ENCODE assay signal across 10 mouse cellular contexts in the genomic region with DNA sequence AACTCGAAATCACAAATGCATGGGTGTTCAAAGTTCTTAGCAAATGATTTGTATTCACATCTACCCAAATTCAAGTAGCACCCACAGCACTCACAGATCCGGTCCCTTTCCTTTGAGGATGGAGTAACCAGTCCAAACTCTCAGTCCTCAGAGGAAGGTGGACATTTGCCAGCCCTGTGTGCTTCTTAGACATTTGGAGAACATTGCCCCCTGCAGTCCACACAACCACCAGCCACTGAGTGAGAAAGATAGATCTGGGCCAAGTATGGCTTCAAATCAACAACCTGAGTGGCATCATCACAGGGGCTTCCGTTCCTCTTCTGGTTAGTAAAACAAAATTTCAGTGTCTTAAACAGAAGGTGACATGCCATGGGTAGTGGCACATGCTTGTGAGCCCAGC. TPM values are rescaled to one million over a fixed set of nuclear protein-coding genes. Genes with fewer than 3 reads are reported as not detected.
DNase-seq lines count a peak whose midpoint lies in the region; ATAC-seq and TF ChIP-seq lines count a peak whose summit lies in the region.
"Had no signal": no experiment of that assay in that cellular context is flagged by ENCODE, and none has a peak within 500 bp of the region (broad histone marks: within the 10 kb centered on the region; RNA-seq: fewer than 3 reads in every experiment).

No protein-coding gene starts in this region.

- peaks cover 7% of the 10 kb centered on the region for H3K9me3 ChIP-seq in hindbrain, embryonic 14.5 days (ENCODE audit: control insufficient read depth, low read length)
- H3K9me3 ChIP-seq: hindbrain, embryonic 15.5 days had no signal

- intact Hi-C loops in heart, postnatal 36 days (cut with DNase I) = no loop called here

- H3K36me3 ChIP-seq in testis, adult 2 months (ENCODE audit: control insufficient read depth, insufficient read depth, low read length) = no peaks in the 10 kb centered on the region
- no peaks in the 10 kb centered on the region for H3K36me3 ChIP-seq in hindbrain, embryonic 14.5 days (replicated peaks; ENCODE audit: control insufficient read depth, insufficient read depth)
- H3K36me3 ChIP-seq: hindbrain, embryonic 15.5 days had no signal

- H3K4me3 ChIP-seq in testis, adult 2 months (ENCODE audit: control insufficient read depth, low read depth, low read length) = no peak overlapping the region
- no peak overlapping the region for H3K4me3 ChIP-seq in hindbrain, embryonic 14.5 days (replicated peaks; ENCODE audit: low read length)
- H3K4me3 ChIP-seq: hindbrain, embryonic 15.5 days had no signal

- peak; percentile 75 for DNase-seq in heart, adult 11 months
- no peak for DNase-seq in heart, postnatal 36 days
- no peak for DNase-seq in testis, postnatal 10 days (ENCODE audit: low spot score)
- peak; percentile 32 to 62 for DNase-seq in layer of hippocampus, postnatal 14 days (ENCODE audit: low spot score in 2 of 2)
- DNase-seq in gastrocnemius, postnatal 25 days = no peak
- DNase-seq in Muller cell, postnatal 12 days (ENCODE audit: inconsistent ontology term) = no peak
- no peak for DNase-seq in hindbrain, embryonic 14.5 days (ENCODE audit: low spot score)

- H3K27ac ChIP-seq in testis, adult 2 months (ENCODE audit: control insufficient read depth, insufficient read depth, low read depth, low read length) = no peak overlapping the region
- no peak overlapping the region for H3K27ac ChIP-seq in hindbrain, embryonic 14.5 days
- H3K27ac ChIP-seq: hindbrain, embryonic 15.5 days had no signal

- no peak overlapping the region for H3K4me2 ChIP-seq in hindbrain, embryonic 14.5 days (replicated peaks)
- H3K4me2 ChIP-seq: hindbrain, embryonic 15.5 days had no signal

- 96% methylated on average over 3 of the region's 3 CpGs for WGBS in hindbrain, embryonic 14.5 days

- no peak for ATAC-seq in hindbrain, embryonic 14.5 days (ENCODE audit: low FRiP score)

- H3K9ac ChIP-seq in hindbrain, embryonic 14.5 days = no peak overlapping the region
- H3K9ac ChIP-seq: hindbrain, embryonic 15.5 days had no signal

- H3K27me3 ChIP-seq in testis, adult 2 months (ENCODE audit: control insufficient read depth, insufficient read depth, low read length) = no peaks in the 10 kb centered on the region
- peaks cover 47% of the 10 kb centered on the region for H3K27me3 ChIP-seq in hindbrain, embryonic 14.5 days (ENCODE audit: control insufficient read depth, insufficient read depth, low read length)

- TF ChIP-seq POLR2A in testis, adult 2 months (IDR thresholded peaks at IDR 0.05; ENCODE audit: control insufficient read depth, low read depth, low read length) = no peak

- peak; percentile 7; the same call in 1 of the 2 replicates for TF ChIP-seq CTCF in testis, adult 2 months (IDR thresholded peaks at IDR 0.05; ENCODE audit: control insufficient read depth, insufficient read depth, insufficient replicate concordance, low read depth, low read length)

- no peaks in the 10 kb centered on the region for H3K4me1 ChIP-seq in testis, adult 2 months (ENCODE audit: control insufficient read depth, insufficient read depth, low read length)
- 0 out of 2 replicates have a peak, but pooled peaks cover 7% of the 10 kb centered on the region for H3K4me1 ChIP-seq in hindbrain, embryonic 14.5 days (replicated peaks; ENCODE audit: control insufficient read depth, insufficient read depth, low read length)
- H3K4me1 ChIP-seq: hindbrain, embryonic 15.5 days had no signal

RNA-seq across cellular contexts. Expression of a gene that starts 38.0 kb away (rescaled TPM):
- not detected for total RNA-seq in heart, postnatal 36 days (2021)
- 0.02 and 0.04 TPM in 2 replicates for polyA plus RNA-seq in testis, adult 2 months (2012; rRNA removed)
- 10 to 100 TPM; 30.2 TPM for total RNA-seq in layer of hippocampus, postnatal 14 days (2021)
- total RNA-seq in gastrocnemius, postnatal 25 days (2021) = not detected
- polyA plus RNA-seq in hindbrain, embryonic 14.5 days (2014; fragmentation: Nextera tagmentation; extraction: Ambion mirVana) = 8.1 and 9.4 TPM in 2 replicates
- total RNA-seq: liver, adult 2 months had no signal
- polyA plus RNA-seq: liver, adult 2 months had no signal

Comparison
In these comparisons a context has a peak if more than half of its experiments do, and no peak if none do; other contexts are left out.
1. DNase-seq: peak in heart, adult 11 months (single experiment) and layer of hippocampus, postnatal 14 days (2 of 2); none in heart, postnatal 36 days (0 of 2), testis, postnatal 10 days (single experiment), gastrocnemius, postnatal 25 days (single experiment), Muller cell, postnatal 12 days (single experiment) and hindbrain, embryonic 14.5 days (single experiment).
2. RNA of a gene that starts 38.0 kb away (total RNA-seq): 30.2 TPM in layer of hippocampus, postnatal 14 days; not detected in gastrocnemius, postnatal 25 days and not detected in heart, postnatal 36 days; every median in the first group is over 10 times any median in the second.